Mouse (Mus musculus) adrenal gland, adult 8-10 months (tissue): ENCODE measurements at regions not wholly inside any gene's neighbourhood (a gene's known extent, or its start where the extent isn't known, plus 50 kb on each side); places are given as distances from the start of the nearest gene placed in this dataset.

ENCODE experiments used
- DNase-seq: peaks from one replicate; pipeline ENCODE4 v3.0.0; 2022

- DNase-seq, result no peak
Measured at GRCm38 (mm10) chr11:37600533-37600932, 364.8 kb upstream of the Tenm2 start.

GRCm38 (mm10) chr11:37582236-37582635 is 346.5 kb upstream of the Tenm2 start:
- DNase-seq, result no peak

GRCm38 (mm10) chr11:37533624-37534023 is 297.9 kb upstream of the Tenm2 start:
- no peak for DNase-seq

- no peak for DNase-seq
Measured at GRCm38 (mm10) chr11:37532476-37532875, 296.7 kb upstream of the Tenm2 start.

GRCm38 (mm10) chr11:37498463-37499015 is 262.8 kb upstream of the Tenm2 start:
- no peak for DNase-seq

GRCm38 (mm10) chr11:37497874-37498273 is 262.1 kb upstream of the Tenm2 start:
- no peak for DNase-seq

GRCm38 (mm10) chr11:37480236-37480635 is 244.5 kb upstream of the Tenm2 start:
- no peak for DNase-seq

- DNase-seq, result no peak
Measured at GRCm38 (mm10) chr11:37478970-37479482, 243.3 kb upstream of the Tenm2 start.

GRCm38 (mm10) chr11:37474068-37474467 is 238.3 kb upstream of the Tenm2 start:
- no peak for DNase-seq

- DNase-seq, result no peak
Measured at GRCm38 (mm10) chr11:37463658-37464420, 228.1 kb upstream of the Tenm2 start.

- no peak for DNase-seq
Measured at GRCm38 (mm10) chr11:37462375-37462774, 226.6 kb upstream of the Tenm2 start.

- DNase-seq, result no peak
Measured at GRCm38 (mm10) chr11:37447361-37447760, 211.6 kb upstream of the Tenm2 start.

GRCm38 (mm10) chr11:37446626-37447025 is 210.9 kb upstream of the Tenm2 start:
- no peak for DNase-seq

GRCm38 (mm10) chr11:37442781-37443180 is 207.0 kb upstream of the Tenm2 start:
- no peak for DNase-seq

- no peak for DNase-seq
Measured at GRCm38 (mm10) chr11:37434600-37434999, 198.8 kb upstream of the Tenm2 start.

- no peak for DNase-seq
Measured at GRCm38 (mm10) chr11:37424312-37425169, 188.8 kb upstream of the Tenm2 start.

GRCm38 (mm10) chr11:37412868-37413267 is 177.1 kb upstream of the Tenm2 start:
- DNase-seq, result no peak

- DNase-seq, result no peak
Measured at GRCm38 (mm10) chr11:37367971-37368370, 132.2 kb upstream of the Tenm2 start.

GRCm38 (mm10) chr11:37364430-37364829 is 128.7 kb upstream of the Tenm2 start:
- DNase-seq, result no peak

- no peak for DNase-seq
Measured at GRCm38 (mm10) chr11:37355074-37355473, 119.3 kb upstream of the Tenm2 start.

- no peak for DNase-seq
Measured at GRCm38 (mm10) chr11:37309691-37310090, 73.9 kb upstream of the Tenm2 start.

GRCm38 (mm10) chr11:37306656-37307055 is 70.9 kb upstream of the Tenm2 start:
- no peak for DNase-seq
